Mouse (Mus musculus): ENCODE measurements around the gene Mamdc2. TPM values are rescaled to one million over a fixed set of nuclear protein-coding genes. Genes with fewer than 3 reads are reported as not detected.

Mamdc2 gene
- 30.7 TPM for polyA plus RNA-seq (2014; fragmentation: Illumina TruSeq; extraction: RNeasy Lipid Tissue Mini Kit (QIAGEN cat#74804))

DNA sequence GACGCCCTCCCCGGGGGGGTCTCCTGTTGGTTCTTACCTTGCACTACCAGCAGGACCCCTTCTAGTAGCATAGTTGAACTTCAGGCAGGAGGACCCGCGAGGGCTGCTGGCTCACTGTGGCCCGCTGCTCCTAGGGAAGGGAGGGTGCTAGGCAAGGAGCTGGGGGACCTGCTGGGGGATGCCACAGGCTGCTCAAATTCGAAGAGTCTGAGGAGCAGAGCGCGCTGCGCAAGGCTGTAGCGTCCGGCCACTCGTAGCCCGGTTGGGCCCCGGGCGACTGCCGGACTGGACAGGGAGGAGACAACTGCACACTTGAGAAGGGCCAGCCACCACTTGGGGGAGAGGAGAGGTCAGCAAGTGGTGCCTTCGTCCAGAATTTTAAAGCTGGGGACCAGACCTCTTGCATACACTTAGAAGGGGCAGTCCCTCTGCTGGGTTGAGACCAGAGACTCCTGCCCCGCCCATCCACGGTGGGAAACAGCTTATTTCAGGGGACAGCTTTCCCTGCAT is at the start of gene Mamdc2:
Gene Mamdc2, minus strand, starts transcription at position 455 of the 510 bp plus-strand sequence.

DNA sequence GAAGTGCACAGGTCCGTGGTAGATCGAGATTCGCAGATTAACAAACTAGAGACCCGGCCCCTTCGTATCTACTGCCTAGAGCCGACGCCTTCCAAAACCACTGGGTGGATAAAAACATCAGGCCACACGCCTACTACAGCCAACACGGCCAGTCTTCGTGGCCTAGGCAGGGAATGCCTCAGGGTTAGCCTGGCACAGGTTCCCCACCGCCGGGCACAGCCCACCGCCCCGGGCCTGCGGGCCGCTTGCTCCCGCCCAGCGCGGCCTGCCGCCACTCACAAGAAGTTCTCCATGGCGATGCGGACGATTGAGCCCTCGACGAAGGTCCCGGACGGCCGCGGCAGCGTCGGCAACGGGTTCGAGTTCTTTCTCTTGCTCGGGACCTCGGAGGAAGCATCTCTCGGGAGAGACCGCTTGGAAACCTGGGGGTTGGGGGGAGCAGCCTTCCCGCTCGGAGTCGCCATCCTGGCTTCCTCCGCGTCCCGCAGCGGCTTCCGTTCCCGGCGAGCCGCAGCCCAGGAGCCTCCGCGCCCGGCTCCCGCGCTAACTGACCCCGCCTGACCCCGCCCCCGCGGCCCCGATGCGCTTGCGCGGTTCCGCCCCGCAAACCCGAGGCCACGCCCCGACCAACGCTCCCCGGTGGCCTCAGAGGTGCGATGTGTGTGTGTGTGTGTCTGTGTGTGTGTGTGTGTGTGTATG is 174.7 kb downstream of the Mamdc2 start, which contains the start of gene Smc5:
Gene Smc5, minus strand, starts transcription at position 543 of the 699 bp plus-strand sequence.

Other genes starting within 250 kb of the Mamdc2 start
- 115 TPM for gene Smc5, start 174.5 kb downstream of the Mamdc2 start, polyA plus RNA-seq (2014; fragmentation: Illumina TruSeq; extraction: RNeasy Lipid Tissue Mini Kit (QIAGEN cat#74804))
- 4.9 TPM for gene 1700028P14Rik, start 204.4 kb upstream of the Mamdc2 start, polyA plus RNA-seq (2014; fragmentation: Illumina TruSeq; extraction: RNeasy Lipid Tissue Mini Kit (QIAGEN cat#74804))
- 48.7 TPM for gene Ptar1, start 239.0 kb upstream of the Mamdc2 start, polyA plus RNA-seq (2014; fragmentation: Illumina TruSeq; extraction: RNeasy Lipid Tissue Mini Kit (QIAGEN cat#74804))